Mouse (Mus musculus) forebrain, embryonic 14.5 days (tissue): ENCODE measurements around the gene Lcn9. TPM values are rescaled to one million over a fixed set of nuclear protein-coding genes. Genes with fewer than 3 reads are reported as not detected.

ENCODE experiments used
- ATAC-seq: fragments of 200-750 bp; cut with Nextera tagmentation; 2 replicates; pipeline ENCODE4 v1.8.0; 2017; ENCODE audit warnings: mild to moderate bottlenecking, moderate library complexity
- DNase-seq: peaks from one replicate; pipeline ENCODE4 v3.0.0-alpha.2; 2015; ENCODE audit warnings: low spot score
- H3K27ac ChIP-seq: fragments of 300-500 bp; sonication (generic); 2 replicates; pipeline ENCODE4 v1.5.1; 2014; ENCODE audit warnings: low read depth, mild to moderate bottlenecking, control low read depth, low read length, moderate library complexity
- H3K27me3 ChIP-seq: fragments of 300-500 bp; sonication (generic); replicated peaks from 2 replicates; pipeline ENCODE4 v1.6.1; 2014; ENCODE audit warnings: low read length, control low read depth, mixed read lengths; ENCODE audit not compliant: control insufficient read depth, insufficient read depth
- H3K36me3 ChIP-seq: fragments of 300-500 bp; sonication (generic); 2 replicates; pipeline ENCODE4 v1.6.1; 2014; ENCODE audit warnings: low read length, control low read depth; ENCODE audit not compliant: control insufficient read depth, insufficient read depth
- H3K4me1 ChIP-seq: fragments of 300-500 bp; sonication (generic); 2 replicates; pipeline ENCODE4 v1.6.1; 2014; ENCODE audit warnings: antibody characterized with exemption, low read length, control low read depth; ENCODE audit not compliant: control insufficient read depth, insufficient read depth
- H3K4me2 ChIP-seq: fragments of 300-500 bp; sonication (generic); 2 replicates; pipeline ENCODE4 v1.6.1; 2014; ENCODE audit warnings: mild to moderate bottlenecking, control low read depth, low read length
- H3K4me3 ChIP-seq: fragments of 300-500 bp; sonication (generic); 2 replicates; pipeline ENCODE4 v1.5.1; 2014; ENCODE audit warnings: low read depth, low read length, control low read depth
- H3K9ac ChIP-seq: fragments of 300-500 bp; sonication (generic); 2 replicates; pipeline ENCODE4 v1.6.1; 2014; ENCODE audit warnings: mild to moderate bottlenecking, low read length, control low read depth, moderate library complexity
- H3K9me3 ChIP-seq: fragments of 300-500 bp; sonication (generic); replicated peaks from 2 replicates; pipeline ENCODE4 v1.6.1; 2016; ENCODE audit warnings: low read length, control low read depth, mixed read lengths; ENCODE audit not compliant: control insufficient read depth
- WGBS: fragments of 180-500 bp; shearing (Covaris S2); extraction: QIAGEN DNeasy Blood & Tissue Kit; methylation state at CpG from one replicate; pipeline ENCODE4 v1.1.7; 2014; 5-methylcytosine and 5-hydroxymethylcytosine counted together
- polyA plus RNA-seq: library from polyadenylated mRNA; unstranded; fragments of >200 nt; fragmentation: Nextera tagmentation; extraction: Ambion mirVana; gene quantifications from 2 replicates; pipeline ENCODE4 v1.2.1, GENCODE M21; 2014

The Lcn9 gene
- polyA plus RNA-seq, 1 experiment from 2014 or later: not detected

DNA sequence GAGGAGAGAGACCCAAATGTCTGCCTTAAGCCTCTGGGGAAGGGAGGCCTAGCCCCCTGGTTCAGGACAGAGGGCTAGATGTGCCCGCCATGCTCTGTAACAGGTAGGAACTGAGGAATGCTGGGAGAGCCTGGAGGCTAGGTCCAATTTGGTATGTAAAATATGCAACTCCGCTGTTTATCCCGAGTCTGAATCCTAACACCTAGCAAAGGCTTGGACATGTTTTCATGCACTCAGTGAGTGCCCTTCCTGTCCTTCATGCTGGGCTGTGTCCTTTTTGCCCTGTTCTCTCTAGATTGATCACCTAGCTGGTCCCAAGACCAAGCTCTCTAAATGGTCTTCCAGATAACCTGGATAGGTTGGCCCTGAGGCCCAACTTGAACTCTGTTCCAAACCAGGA, 36.9 kb downstream of the Lcn9 start:
- ATAC-seq (no peak), DNase-seq (no peak)
- peaks cover 13% of the 10 kb centered on the region; the same call in 1 of the 2 replicates for H3K4me1 ChIP-seq
- no peak overlapping the region for H3K27ac ChIP-seq
- H3K9me3 ChIP-seq: no peaks in the 10 kb centered on the region
- no peaks in the 10 kb centered on the region for H3K36me3 ChIP-seq
- WGBS: 84% methylated on average over 3 of the region's 3 CpGs
- no peak overlapping the region for H3K4me3 ChIP-seq
- H3K27me3 ChIP-seq: peaks cover 12% of the 10 kb centered on the region; the same call in 1 of the 2 replicates
- H3K9ac ChIP-seq: no peak overlapping the region
- no peak overlapping the region for H3K4me2 ChIP-seq

DNA sequence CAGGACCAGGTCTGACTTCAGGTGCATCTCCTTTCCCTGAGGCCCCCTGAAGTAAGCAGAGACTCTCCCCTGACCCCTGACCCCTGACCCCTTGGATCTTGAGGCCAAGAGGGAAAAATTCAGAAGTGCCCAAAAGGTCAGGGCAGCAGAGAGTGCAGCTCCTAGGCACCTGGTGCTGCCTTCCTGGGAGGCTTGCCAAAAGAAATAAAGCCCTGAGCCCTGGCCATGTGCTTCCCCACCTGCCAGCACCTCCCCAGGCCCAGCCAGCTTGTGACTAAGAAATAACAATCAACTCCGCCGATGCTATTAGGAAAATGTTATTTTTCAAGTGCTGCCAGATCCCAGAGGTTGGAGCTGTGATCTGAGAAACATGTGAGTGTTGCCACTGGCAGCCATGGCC, 39.1 kb downstream of the Lcn9 start:
- Histone ChIP-seq H3K36me3 (no peaks in the 10 kb centered on the region), H3K9me3 (no peaks in the 10 kb centered on the region), H3K4me3 (no peak overlapping the region), H3K27me3 (peaks cover 16% of the 10 kb centered on the region; the same call in 1 of the 2 replicates), H3K4me1 (peaks cover 13% of the 10 kb centered on the region; the same call in 1 of the 2 replicates), H3K27ac (no peak overlapping the region), H3K4me2 (no peak overlapping the region), H3K9ac (no peak overlapping the region)
- no peak for ATAC-seq
- 65% methylated on average over 2 of the region's 2 CpGs for WGBS
- DNase-seq: no peak

DNA sequence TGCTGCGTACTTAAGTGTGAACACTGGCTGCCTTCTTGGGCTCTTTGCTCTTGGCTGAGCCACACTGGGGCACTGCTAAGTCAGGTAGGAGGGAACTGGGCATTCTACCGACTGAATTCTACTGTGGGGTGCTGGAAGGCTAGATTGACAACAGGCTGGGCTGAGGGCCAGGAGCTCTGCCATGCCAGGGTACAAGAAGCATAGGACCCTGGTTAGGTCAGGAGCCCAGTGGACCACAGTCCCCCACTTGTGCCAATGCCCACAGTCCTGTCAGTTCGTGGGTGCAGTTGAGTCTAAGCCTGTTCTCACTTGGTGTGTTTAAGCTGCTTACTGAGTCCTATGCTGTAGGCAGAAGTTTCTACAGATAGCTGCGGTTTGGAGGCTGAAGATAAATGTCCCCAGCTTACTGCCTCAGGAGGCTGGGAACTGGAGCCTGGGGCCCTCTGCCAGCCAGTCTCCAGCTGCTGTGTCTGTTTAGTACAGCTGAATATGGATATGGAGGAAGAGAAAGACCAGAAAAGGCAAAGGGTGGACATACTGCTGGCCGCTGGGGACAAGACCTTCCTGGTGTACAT, 39.8 kb downstream of the Lcn9 start:
- H3K4me3 ChIP-seq: no peak overlapping the region; the same call in 1 of the 2 replicates
- peak overlapping the region; percentile 96 for H3K4me2 ChIP-seq
- no peak overlapping the region for H3K27ac ChIP-seq
- WGBS: 49% methylated on average over 5 of the region's 5 CpGs
- ATAC-seq: no peak
- H3K4me1 ChIP-seq: peaks cover 13% of the 10 kb centered on the region; the same call in 1 of the 2 replicates
- H3K9me3 ChIP-seq: no peaks in the 10 kb centered on the region
- peaks cover 16% of the 10 kb centered on the region; the same call in 1 of the 2 replicates for H3K27me3 ChIP-seq
- DNase-seq: no peak
- H3K36me3 ChIP-seq: no peaks in the 10 kb centered on the region
- no peak overlapping the region for H3K9ac ChIP-seq

DNA sequence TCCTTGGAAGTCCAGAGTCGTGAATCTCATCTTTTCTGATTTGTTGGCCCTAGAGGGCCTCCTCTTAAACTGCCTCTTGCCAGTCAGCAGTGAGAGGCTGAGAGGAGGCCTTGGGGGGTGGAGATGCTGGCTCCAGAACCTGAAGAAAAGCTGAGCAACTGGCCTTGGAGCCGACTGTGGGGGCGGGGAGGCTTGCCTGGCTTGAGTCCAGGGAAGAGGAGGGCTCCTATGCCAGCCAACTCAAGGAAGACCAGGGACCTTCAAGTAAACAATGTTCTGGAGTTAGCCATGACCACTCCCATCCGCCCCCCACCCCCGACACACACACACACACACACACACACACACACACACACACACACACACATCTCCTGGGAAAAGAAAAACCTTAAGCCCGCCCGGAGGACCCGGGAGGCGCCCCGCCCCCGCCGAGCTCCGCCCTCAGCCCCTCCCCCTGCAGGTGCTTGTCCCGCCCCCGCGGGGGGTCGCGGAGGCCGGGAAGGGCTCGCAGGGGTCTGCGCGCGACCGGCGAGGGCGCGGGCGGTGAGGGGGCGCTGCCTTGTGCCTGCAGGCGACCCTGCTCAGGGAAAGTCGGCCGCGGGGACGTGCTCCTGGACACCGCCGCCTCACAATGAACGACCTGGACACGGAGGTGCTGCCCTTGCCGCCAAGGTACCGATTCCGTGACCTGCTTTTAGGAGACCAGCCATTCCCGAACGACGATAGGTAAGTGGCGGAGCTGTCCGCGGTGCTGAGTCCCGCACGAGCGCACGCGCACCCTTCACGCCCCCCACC, 40.6 kb downstream of the Lcn9 start, which contains the start of gene Kcnt1:
Gene Kcnt1, plus strand, starts transcription at position 398 of the 795 bp plus-strand sequence.
- H3K4me3 ChIP-seq: peak within 1 kb of the TSS; percentile 49
- H3K27me3 ChIP-seq: peaks cover 16% of the 10 kb centered on the region; the same call in 1 of the 2 replicates
- H3K9me3 ChIP-seq: no peaks in the 10 kb centered on the region
- ATAC-seq (peak; percentile 53), DNase-seq (peak; percentile 58)
- H3K4me1 ChIP-seq: peaks cover 13% of the 10 kb centered on the region; the same call in 1 of the 2 replicates
- under 1% methylated on average over 39 of the region's 53 CpGs for WGBS
- peak within 1 kb of the TSS; percentile 55 for H3K9ac ChIP-seq
- H3K36me3 ChIP-seq: no peaks in the 10 kb centered on the region
- H3K4me2 ChIP-seq: peak within 1 kb of the TSS; percentile 96
- no peak within 1 kb of the TSS for H3K27ac ChIP-seq

DNA sequence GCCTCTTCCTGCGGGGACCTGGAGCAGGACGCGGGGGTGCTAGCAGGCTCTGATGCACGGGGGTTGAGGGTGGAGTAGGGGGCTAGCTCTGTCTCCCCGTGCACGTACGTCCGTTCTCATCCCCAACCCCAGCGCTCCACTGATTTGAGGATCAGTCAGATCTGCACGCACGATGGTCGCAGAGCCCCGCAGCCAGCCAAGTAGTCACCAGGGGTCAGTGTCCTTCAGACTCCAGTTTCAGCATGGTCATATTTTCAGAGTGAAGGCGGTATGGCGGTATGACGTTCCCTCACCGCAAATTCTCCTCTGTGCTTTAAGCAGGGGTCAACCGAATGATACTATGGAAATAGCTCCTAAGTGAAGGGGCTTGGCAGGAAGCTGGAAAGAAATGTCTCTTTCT, 41.3 kb downstream of the Lcn9 start:
- H3K36me3 ChIP-seq: no peaks in the 10 kb centered on the region
- DNase-seq (no peak), ATAC-seq (no peak)
- H3K27me3 ChIP-seq: peaks cover 16% of the 10 kb centered on the region; the same call in 1 of the 2 replicates
- peak overlapping the region; percentile 49 for H3K4me3 ChIP-seq
- peak overlapping the region; percentile 96 for H3K4me2 ChIP-seq
- H3K4me1 ChIP-seq: peaks cover 13% of the 10 kb centered on the region; the same call in 1 of the 2 replicates
- H3K27ac ChIP-seq: no peak overlapping the region
- WGBS: 5% methylated on average over 18 of the region's 18 CpGs
- no peaks in the 10 kb centered on the region for H3K9me3 ChIP-seq
- peak overlapping the region; percentile 55 for H3K9ac ChIP-seq

DNA sequence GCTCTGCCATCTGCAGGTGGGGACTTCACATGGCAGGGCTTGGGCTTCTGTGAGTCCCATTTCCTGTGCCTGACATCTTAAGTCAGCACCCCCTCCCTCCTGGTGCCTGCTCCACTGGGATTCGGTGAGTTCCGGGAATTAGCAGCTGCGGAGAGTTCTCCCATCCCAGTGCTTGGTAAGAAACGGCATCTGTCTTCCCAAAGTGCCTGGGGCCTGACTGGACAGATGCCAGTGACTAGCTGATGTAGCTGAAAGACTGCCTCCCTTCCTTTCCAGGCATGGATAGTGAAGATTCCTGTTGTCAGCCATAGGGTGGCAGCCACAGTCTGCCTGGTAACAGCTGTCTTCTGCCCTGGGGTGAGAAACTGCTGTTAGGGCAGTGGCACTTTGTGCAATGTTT, 42.5 kb downstream of the Lcn9 start:
- ATAC-seq (peak; percentile 51), DNase-seq (peak; percentile 78)
- WGBS: 11% methylated on average over 4 of the region's 4 CpGs
- H3K36me3 ChIP-seq: no peaks in the 10 kb centered on the region
- no peaks in the 10 kb centered on the region for H3K9me3 ChIP-seq
- no peak overlapping the region for H3K9ac ChIP-seq
- peaks cover 16% of the 10 kb centered on the region; the same call in 1 of the 2 replicates for H3K27me3 ChIP-seq
- no peak overlapping the region for H3K27ac ChIP-seq
- H3K4me1 ChIP-seq: peaks cover 13% of the 10 kb centered on the region; the same call in 1 of the 2 replicates
- H3K4me2 ChIP-seq: no peak overlapping the region
- no peak overlapping the region for H3K4me3 ChIP-seq

DNA sequence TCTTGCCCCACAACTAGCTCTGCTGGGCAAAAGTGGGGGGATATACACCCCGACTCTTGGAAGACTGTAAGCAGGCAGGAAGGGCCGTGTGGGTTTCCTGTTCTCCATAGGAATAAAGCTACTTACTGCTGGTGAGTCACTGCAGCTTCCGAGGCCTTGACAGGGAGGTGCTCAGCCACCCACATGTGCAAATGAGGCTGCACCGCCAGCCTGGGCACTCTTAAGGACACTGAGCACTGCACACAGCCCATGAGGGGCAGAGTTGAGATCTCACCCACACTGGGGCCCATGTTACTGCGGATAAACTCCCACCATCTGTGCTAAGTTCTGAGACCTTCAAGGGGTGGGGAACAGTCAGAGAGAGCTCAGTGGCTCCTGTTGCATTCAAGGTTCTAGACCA, 43.7 kb downstream of the Lcn9 start:
- WGBS: 65% methylated on average over 5 of the region's 5 CpGs
- H3K27me3 ChIP-seq: peaks cover 16% of the 10 kb centered on the region; the same call in 1 of the 2 replicates

More for the DNA sequence above, 43.7 kb downstream of the Lcn9 start:
- ATAC-seq (no peak), DNase-seq (no peak)
- Histone ChIP-seq H3K4me2 (no peak overlapping the region), H3K36me3 (no peaks in the 10 kb centered on the region), H3K4me3 (no peak overlapping the region), H3K9me3 (no peaks in the 10 kb centered on the region), H3K4me1 (peaks cover 13% of the 10 kb centered on the region; the same call in 1 of the 2 replicates), H3K27ac (no peak overlapping the region), H3K9ac (no peak overlapping the region)
